Mouse (Mus musculus) embryonic facial prominence, embryonic 10.5 days (tissue): ENCODE results near the gene Htr2a. TPM values are rescaled to one million over a fixed set of nuclear protein-coding genes. Genes with fewer than 3 reads are reported as not detected.

Source experiments
- DNase-seq: peaks from one replicate; pipeline ENCODE4 v3.0.0-alpha.2; 2017; ENCODE audit warnings: low spot score
- H3K27ac ChIP-seq: fragments of 300-500 bp; sonication (generic); replicated peaks from 2 replicates; pipeline ENCODE4 v1.5.1; 2016; ENCODE audit warnings: mild to moderate bottlenecking
- H3K27me3 ChIP-seq: fragments of 300-500 bp; sonication (generic); replicated peaks from 2 replicates; pipeline ENCODE4 v1.6.1; 2016; ENCODE audit warnings: low read depth, mild to moderate bottlenecking; ENCODE audit not compliant: poor library complexity, severe bottlenecking
- H3K36me3 ChIP-seq: fragments of 300-500 bp; sonication (generic); replicated peaks from 2 replicates; pipeline ENCODE4 v1.6.1; 2016; ENCODE audit warnings: mild to moderate bottlenecking, moderate library complexity
- H3K4me1 ChIP-seq: fragments of 300-500 bp; sonication (generic); 2 replicates; pipeline ENCODE4 v1.6.1; 2016
- H3K4me3 ChIP-seq: fragments of 300-500 bp; sonication (generic); 2 replicates; pipeline ENCODE4 v1.5.1; 2016; ENCODE audit warnings: mild to moderate bottlenecking, moderate library complexity
- H3K9me3 ChIP-seq: fragments of 300-500 bp; sonication (generic); 2 replicates; pipeline ENCODE4 v1.6.1; 2016; ENCODE audit warnings: mild to moderate bottlenecking
- WGBS: fragments of 180-500 bp; shearing (Covaris S2); methylation state at CpG from one replicate; pipeline ENCODE4 v1.1.7; 2016; 5-methylcytosine and 5-hydroxymethylcytosine counted together
- polyA plus RNA-seq: library from polyadenylated mRNA; unstranded; fragments of >200 nt; fragmentation: Nextera tagmentation; extraction: Ambion mirVana; gene quantifications from 2 replicates; pipeline ENCODE4 v1.2.1, GENCODE M21; 2016

The Htr2a gene
- polyA plus RNA-seq, 1 experiment from 2014 or later, result 0.16 TPM

DNA sequence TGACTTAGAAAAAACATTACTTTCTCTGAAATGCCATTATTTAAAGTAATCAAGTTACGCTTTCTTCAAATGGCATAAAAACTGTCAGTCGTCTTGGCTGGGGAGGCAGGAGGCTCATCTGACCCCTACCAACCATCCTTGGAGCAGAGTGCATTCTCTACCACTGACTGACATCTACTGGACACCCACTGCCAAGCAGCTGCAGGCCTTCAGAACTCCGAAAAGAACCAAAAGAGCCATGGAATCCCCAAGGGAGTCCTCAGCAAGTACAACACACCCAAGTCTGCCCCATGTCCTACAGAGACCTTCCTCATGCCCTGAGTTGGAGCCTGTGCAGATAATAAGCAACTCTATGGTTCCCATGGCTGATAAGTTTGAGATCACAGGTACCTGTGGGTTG lies 82.9 kb downstream of the Htr2a start:
- WGBS, result 79% methylated on average over 3 of the region's 3 CpGs
- no peaks in the 10 kb centered on the region for H3K4me1 ChIP-seq
- H3K36me3 ChIP-seq, result no peaks in the 10 kb centered on the region

DNA sequence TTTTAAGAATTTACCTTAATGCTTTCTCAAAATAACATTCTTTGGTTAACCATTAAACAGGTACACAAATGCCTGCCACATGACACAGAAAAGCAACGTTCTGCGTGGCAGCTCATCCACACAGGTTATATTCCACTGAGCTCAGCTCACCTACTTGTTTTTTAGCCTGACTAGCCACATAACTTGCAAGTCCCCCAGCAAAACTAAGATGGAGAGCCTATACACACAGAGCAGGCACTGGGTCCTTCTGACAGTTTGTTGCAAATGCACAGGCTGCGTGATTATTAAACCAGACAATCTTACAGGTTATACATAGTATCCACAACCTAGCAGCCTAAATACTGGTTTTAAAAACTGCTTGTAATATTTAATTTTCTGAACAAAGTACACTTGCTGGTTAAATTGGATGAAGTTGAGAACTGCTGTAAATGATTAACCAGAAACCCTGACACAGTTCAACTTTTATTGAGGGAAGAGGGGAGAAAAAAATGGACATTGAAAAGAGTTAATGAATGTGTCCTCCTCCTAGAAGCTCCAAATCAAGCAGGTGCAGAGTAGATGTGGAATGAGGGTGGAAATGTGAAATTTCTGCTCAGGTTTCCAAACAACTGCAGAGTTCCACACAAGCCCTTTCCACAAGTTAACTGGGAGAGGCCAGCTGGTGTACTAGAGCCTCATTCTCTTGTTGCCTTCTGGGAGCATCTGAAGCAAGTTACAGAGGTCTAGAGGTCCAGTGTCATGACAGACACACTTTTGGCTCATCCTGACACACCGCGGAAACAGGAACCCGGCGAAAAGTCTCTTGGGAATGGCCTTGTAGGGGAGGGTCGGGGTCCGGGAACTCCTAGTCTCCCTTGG lies 90.8 kb downstream of the Htr2a start:
- H3K27me3 ChIP-seq, result no peaks in the 10 kb centered on the region
- 30% methylated on average over 9 of the region's 9 CpGs for WGBS
- peak overlapping the region; percentile 88 for H3K4me3 ChIP-seq
- H3K27ac ChIP-seq, result peak overlapping the region; percentile 93
- H3K36me3 ChIP-seq, result peaks cover 14% of the 10 kb centered on the region
- DNase-seq, result no peak
- H3K9me3 ChIP-seq, result no peaks in the 10 kb centered on the region
- H3K4me1 ChIP-seq, result peaks cover 11% of the 10 kb centered on the region

More for the DNA sequence above, 82.9 kb downstream of the Htr2a start:
- Histone ChIP-seq H3K27ac (no peak overlapping the region), H3K27me3 (no peaks in the 10 kb centered on the region), H3K4me3 (no peak overlapping the region), H3K9me3 (no peaks in the 10 kb centered on the region)
- no peak for DNase-seq

DNA sequence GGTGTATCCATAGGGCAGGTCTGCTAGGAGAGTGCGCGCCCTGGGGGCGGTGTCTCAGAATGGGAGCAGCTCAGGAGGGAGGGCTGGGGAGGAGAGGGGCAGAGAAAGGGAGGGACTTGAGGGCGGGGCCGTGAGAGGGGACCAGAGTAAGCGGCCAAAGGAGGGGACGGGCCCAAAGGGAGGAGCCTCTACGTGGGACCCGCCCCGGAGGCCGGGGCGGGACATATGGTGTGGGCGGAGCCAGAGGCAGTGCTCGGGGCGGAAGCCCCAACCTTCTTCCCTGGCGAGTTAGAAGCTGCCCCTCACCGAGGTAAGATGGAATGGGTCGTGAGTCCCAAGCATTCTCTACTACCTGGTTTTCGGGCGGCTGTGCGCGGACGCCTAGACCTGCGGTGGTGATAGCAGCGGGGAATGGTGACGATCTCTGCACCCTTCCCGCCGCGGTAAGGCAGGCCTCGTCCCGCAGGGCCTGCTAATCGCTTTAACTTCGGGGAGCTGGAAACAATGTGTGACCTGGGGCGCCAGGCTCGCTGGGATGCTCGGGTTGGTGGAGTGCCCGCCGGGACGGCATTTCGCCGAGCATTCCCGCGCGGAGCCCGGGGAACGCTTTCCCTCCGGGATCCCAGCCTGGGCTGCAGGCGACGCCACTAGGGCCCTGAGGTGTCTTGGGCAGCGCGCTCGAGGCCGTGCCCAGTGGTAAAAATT lies 91.6 kb downstream of the Htr2a start, which contains the start of gene Esd:
Gene Esd, plus strand, starts transcription at position 219 of the 705 bp plus-strand sequence.
- WGBS, result under 1% methylated on average over 53 of the region's 53 CpGs
- Histone ChIP-seq H3K4me1 (peaks cover 11% of the 10 kb centered on the region), H3K27ac (peak within 1 kb of the TSS; percentile 93), H3K4me3 (peak within 1 kb of the TSS; percentile 88), H3K27me3 (no peaks in the 10 kb centered on the region), H3K36me3 (peaks cover 22% of the 10 kb centered on the region), H3K9me3 (no peaks in the 10 kb centered on the region)
- DNase-seq, result peak; percentile 96

DNA sequence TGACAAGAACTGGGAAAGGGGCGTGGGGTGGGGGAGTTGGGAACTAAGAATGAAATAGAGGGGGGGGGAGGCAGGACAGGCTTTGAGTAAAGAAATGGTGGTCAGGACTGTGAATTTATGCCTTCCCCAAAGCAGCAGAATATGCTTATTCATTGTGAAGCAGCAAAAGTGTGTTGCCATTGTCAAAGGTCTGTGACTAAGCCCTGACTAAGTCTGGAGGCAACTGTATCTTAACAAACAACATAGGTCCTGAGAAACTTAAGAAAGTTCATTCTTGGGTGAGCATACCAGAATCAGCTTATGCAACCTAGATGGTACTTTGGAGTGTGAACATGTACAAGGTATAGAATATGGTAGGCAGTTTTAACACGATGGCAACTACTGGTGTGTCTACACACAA lies 92.8 kb downstream of the Htr2a start:
- DNase-seq, result no peak
- H3K27me3 ChIP-seq, result no peaks in the 10 kb centered on the region
- no peaks in the 10 kb centered on the region for H3K9me3 ChIP-seq
- H3K4me1 ChIP-seq, result peaks cover 11% of the 10 kb centered on the region
- peak overlapping the region; percentile 88 for H3K4me3 ChIP-seq
- H3K36me3 ChIP-seq, result peaks cover 33% of the 10 kb centered on the region
- 77% methylated on average over 2 of the region's 2 CpGs for whole genome bisulfite sequencing
- H3K27ac ChIP-seq, result no peak overlapping the region

DNA sequence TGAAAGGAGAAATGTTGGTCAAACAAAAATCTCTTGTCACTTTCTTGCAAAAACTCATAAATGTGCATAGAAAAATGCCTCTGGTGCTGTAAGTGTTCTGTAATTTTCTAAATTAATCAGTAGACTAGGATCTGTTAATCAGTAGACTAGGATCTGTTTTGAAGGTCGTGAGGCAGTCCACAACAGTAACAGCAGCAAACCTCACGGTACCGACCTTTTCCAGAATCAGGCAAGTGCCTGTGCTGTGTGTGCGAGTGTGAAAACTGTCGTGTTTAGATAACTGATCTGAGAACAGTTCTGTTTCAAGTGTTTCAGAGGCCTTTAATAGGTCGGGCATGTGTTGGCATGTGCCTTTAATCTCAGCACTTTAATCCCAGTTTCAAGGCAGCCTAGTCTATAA lies 94.8 kb downstream of the Htr2a start:
- no peaks in the 10 kb centered on the region for H3K9me3 ChIP-seq
- 88% methylated on average over 6 of the region's 6 CpGs for WGBS
- no peak overlapping the region for H3K27ac ChIP-seq
- H3K27me3 ChIP-seq, result no peaks in the 10 kb centered on the region
- H3K4me1 ChIP-seq, result peaks cover 11% of the 10 kb centered on the region
- H3K4me3 ChIP-seq, result no peak overlapping the region
- no peak for DNase-seq
- peaks cover 54% of the 10 kb centered on the region for H3K36me3 ChIP-seq

DNA sequence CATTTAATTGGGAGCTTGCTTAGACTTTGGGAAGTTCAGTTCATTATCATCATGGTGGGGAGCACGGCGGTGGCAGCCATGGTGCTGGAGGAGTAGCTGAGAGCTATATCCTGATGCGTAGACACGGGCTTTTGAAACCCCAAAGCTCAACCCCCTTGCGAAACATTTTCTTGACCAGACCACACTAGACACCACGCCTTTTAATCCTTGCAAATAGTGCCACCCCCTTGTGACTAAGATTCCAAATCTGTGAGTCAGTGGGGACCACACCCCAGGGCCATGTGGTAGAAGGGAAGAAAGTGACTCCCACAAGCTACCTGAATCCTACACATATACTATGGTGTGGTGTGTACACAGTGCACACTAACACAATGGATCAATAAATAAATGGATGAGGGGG lies 96.2 kb downstream of the Htr2a start:
- H3K9me3 ChIP-seq, result no peaks in the 10 kb centered on the region
- peaks cover 68% of the 10 kb centered on the region for H3K36me3 ChIP-seq
- no peak overlapping the region for H3K27ac ChIP-seq
- WGBS, result 96% methylated on average over 6 of the region's 6 CpGs
- peaks cover 8% of the 10 kb centered on the region for H3K4me1 ChIP-seq
- DNase-seq, result no peak
- no peak overlapping the region for H3K4me3 ChIP-seq
- no peaks in the 10 kb centered on the region for H3K27me3 ChIP-seq

Other genes with a start within 250 kb of the Htr2a start
- gene Esd, start 91.5 kb downstream of the Htr2a start, polyA plus RNA-seq, result 307 and 316 TPM in 2 replicates